Mouse (Mus musculus): ENCODE data around the gene Rtel1. TPM values are rescaled to one million over a fixed set of nuclear protein-coding genes. Genes with fewer than 3 reads are reported as not detected.

Gene Rtel1
- polyA plus RNA-seq, 1 experiment from 2014 or later: 40.7 TPM

- 78% methylated on average over 4 of the region's 4 CpGs for WGBS
- Histone ChIP-seq H3K27ac (ENCODE audit: low read depth, low read length) (no peak overlapping the region), H3K4me1 (ENCODE audit: control insufficient read depth, insufficient read depth, low read length) (no peaks in the 10 kb centered on the region), H3K9ac (ENCODE audit: low read length) (no peak overlapping the region), H3K36me3 (ENCODE audit: control insufficient read depth, insufficient read depth, low read length) (peaks cover 30% of the 10 kb centered on the region), H3K4me3 (ENCODE audit: low read depth, low read length) (no peak overlapping the region), H3K4me2 (ENCODE audit: low read length) (no peak overlapping the region), H3K9me3 (replicated peaks; ENCODE audit: control insufficient read depth, low read length) (no peaks in the 10 kb centered on the region), H3K27me3 (replicated peaks; ENCODE audit: control insufficient read depth, insufficient read depth, low read length) (no peaks in the 10 kb centered on the region)
- DNase-seq (ENCODE audit: low spot score) (no peak), ATAC-seq (no peak)
Observed at GRCm38 (mm10) chr2:181390136-181390870, 70.8 kb downstream of the Rtel1 start.

GRCm38 (mm10) chr2:181391022-181391421 lies 71.5 kb downstream of the Rtel1 start:
- Histone ChIP-seq H3K4me1 (ENCODE audit: control insufficient read depth, insufficient read depth, low read length) (no peaks in the 10 kb centered on the region), H3K4me2 (ENCODE audit: low read length) (no peak overlapping the region), H3K36me3 (ENCODE audit: control insufficient read depth, insufficient read depth, low read length) (peaks cover 22% of the 10 kb centered on the region), H3K27ac (ENCODE audit: low read depth, low read length) (no peak overlapping the region), H3K9me3 (replicated peaks; ENCODE audit: control insufficient read depth, low read length) (no peaks in the 10 kb centered on the region), H3K27me3 (replicated peaks; ENCODE audit: control insufficient read depth, insufficient read depth, low read length) (no peaks in the 10 kb centered on the region), H3K4me3 (ENCODE audit: low read depth, low read length) (no peak overlapping the region), H3K9ac (ENCODE audit: low read length) (no peak overlapping the region)
- WGBS: 89% methylated on average over 15 of the region's 15 CpGs
- no peak for DNase-seq (ENCODE audit: low spot score)
- ATAC-seq: no peak

- H3K9ac ChIP-seq (ENCODE audit: low read length): no peak overlapping the region
- ATAC-seq: no peak
- H3K9me3 ChIP-seq (replicated peaks; ENCODE audit: control insufficient read depth, low read length): no peaks in the 10 kb centered on the region
- WGBS: 78% methylated on average over 2 of the region's 2 CpGs
- H3K4me3 ChIP-seq (ENCODE audit: low read depth, low read length): no peak overlapping the region
- no peaks in the 10 kb centered on the region for H3K4me1 ChIP-seq (ENCODE audit: control insufficient read depth, insufficient read depth, low read length)
- H3K36me3 ChIP-seq (ENCODE audit: control insufficient read depth, insufficient read depth, low read length): peaks cover 19% of the 10 kb centered on the region
- no peaks in the 10 kb centered on the region for H3K27me3 ChIP-seq (replicated peaks; ENCODE audit: control insufficient read depth, insufficient read depth, low read length)
- H3K4me2 ChIP-seq (ENCODE audit: low read length): no peak overlapping the region
- no peak for DNase-seq (ENCODE audit: low spot score)
- no peak overlapping the region for H3K27ac ChIP-seq (ENCODE audit: low read depth, low read length)
Observed at GRCm38 (mm10) chr2:181391541-181391940, 72.0 kb downstream of the Rtel1 start.

- Histone ChIP-seq H3K9me3 (replicated peaks; ENCODE audit: control insufficient read depth, low read length) (no peaks in the 10 kb centered on the region), H3K36me3 (ENCODE audit: control insufficient read depth, insufficient read depth, low read length) (peaks cover 8% of the 10 kb centered on the region), H3K4me2 (ENCODE audit: low read length) (no peak overlapping the region), H3K27ac (ENCODE audit: low read depth, low read length) (no peak overlapping the region), H3K9ac (ENCODE audit: low read length) (no peak overlapping the region), H3K27me3 (replicated peaks; ENCODE audit: control insufficient read depth, insufficient read depth, low read length) (no peaks in the 10 kb centered on the region), H3K4me3 (ENCODE audit: low read depth, low read length) (no peak overlapping the region), H3K4me1 (ENCODE audit: control insufficient read depth, insufficient read depth, low read length) (no peaks in the 10 kb centered on the region)
- ATAC-seq: peak; percentile 71; the same call in 1 of the 2 replicates
- WGBS: 41% methylated on average over 4 of the region's 4 CpGs
- DNase-seq (ENCODE audit: low spot score): peak; percentile 92
Observed at GRCm38 (mm10) chr2:181392600-181393213, 73.2 kb downstream of the Rtel1 start.

GRCm38 (mm10) chr2:181394086-181394485 lies 74.5 kb downstream of the Rtel1 start:
- DNase-seq (ENCODE audit: low spot score): no peak
- H3K9me3 ChIP-seq (replicated peaks; ENCODE audit: control insufficient read depth, low read length): no peaks in the 10 kb centered on the region
- no peak overlapping the region for H3K27ac ChIP-seq (ENCODE audit: low read depth, low read length)
- H3K36me3 ChIP-seq (ENCODE audit: control insufficient read depth, insufficient read depth, low read length): peaks cover 7% of the 10 kb centered on the region
- no peaks in the 10 kb centered on the region for H3K27me3 ChIP-seq (replicated peaks; ENCODE audit: control insufficient read depth, insufficient read depth, low read length)
- no peak overlapping the region for H3K4me2 ChIP-seq (ENCODE audit: low read length)
- no peak for ATAC-seq
- H3K9ac ChIP-seq (ENCODE audit: low read length): no peak overlapping the region
- no peaks in the 10 kb centered on the region for H3K4me1 ChIP-seq (ENCODE audit: control insufficient read depth, insufficient read depth, low read length)
- 95% methylated on average over 3 of the region's 3 CpGs for WGBS
- no peak overlapping the region for H3K4me3 ChIP-seq (ENCODE audit: low read depth, low read length)

- Histone ChIP-seq H3K4me2 (ENCODE audit: low read length) (no peak overlapping the region), H3K36me3 (ENCODE audit: control insufficient read depth, insufficient read depth, low read length) (no peaks in the 10 kb centered on the region; the same call in 1 of the 2 replicates), H3K9me3 (replicated peaks; ENCODE audit: control insufficient read depth, low read length) (no peaks in the 10 kb centered on the region), H3K9ac (ENCODE audit: low read length) (0 out of 2 replicates have a peak overlapping the region, but pooled peaks have one; percentile 5), H3K4me1 (ENCODE audit: control insufficient read depth, insufficient read depth, low read length) (no peaks in the 10 kb centered on the region), H3K27ac (ENCODE audit: low read depth, low read length) (no peak overlapping the region), H3K27me3 (replicated peaks; ENCODE audit: control insufficient read depth, insufficient read depth, low read length) (no peaks in the 10 kb centered on the region), H3K4me3 (ENCODE audit: low read depth, low read length) (no peak overlapping the region)
- DNase-seq (ENCODE audit: low spot score) (no peak), ATAC-seq (no peak)
- WGBS: 60% methylated on average over 5 of the region's 5 CpGs
Observed at GRCm38 (mm10) chr2:181397207-181397761, 77.7 kb downstream of the Rtel1 start.

- ATAC-seq: no peak
- 44% methylated on average over 1 of the region's 1 CpGs for WGBS
- Histone ChIP-seq H3K36me3 (ENCODE audit: control insufficient read depth, insufficient read depth, low read length) (no peaks in the 10 kb centered on the region), H3K27me3 (replicated peaks; ENCODE audit: control insufficient read depth, insufficient read depth, low read length) (no peaks in the 10 kb centered on the region), H3K27ac (ENCODE audit: low read depth, low read length) (no peak overlapping the region), H3K9ac (ENCODE audit: low read length) (no peak overlapping the region), H3K9me3 (replicated peaks; ENCODE audit: control insufficient read depth, low read length) (no peaks in the 10 kb centered on the region), H3K4me3 (ENCODE audit: low read depth, low read length) (no peak overlapping the region), H3K4me2 (ENCODE audit: low read length) (no peak overlapping the region), H3K4me1 (ENCODE audit: control insufficient read depth, insufficient read depth, low read length) (no peaks in the 10 kb centered on the region)
- DNase-seq (ENCODE audit: low spot score): no peak
Observed at GRCm38 (mm10) chr2:181401497-181401896, 82.0 kb downstream of the Rtel1 start.

GRCm38 (mm10) chr2:181403722-181404121 lies 84.2 kb downstream of the Rtel1 start:
- DNase-seq (ENCODE audit: low spot score) (no peak), ATAC-seq (no peak)
- Histone ChIP-seq H3K4me1 (ENCODE audit: control insufficient read depth, insufficient read depth, low read length) (no peaks in the 10 kb centered on the region), H3K27ac (ENCODE audit: low read depth, low read length) (no peak overlapping the region), H3K27me3 (replicated peaks; ENCODE audit: control insufficient read depth, insufficient read depth, low read length) (no peaks in the 10 kb centered on the region), H3K9ac (ENCODE audit: low read length) (no peak overlapping the region), H3K9me3 (replicated peaks; ENCODE audit: control insufficient read depth, low read length) (no peaks in the 10 kb centered on the region), H3K4me2 (ENCODE audit: low read length) (no peak overlapping the region), H3K36me3 (ENCODE audit: control insufficient read depth, insufficient read depth, low read length) (0 out of 2 replicates have a peak, but pooled peaks cover 2% of the 10 kb centered on the region), H3K4me3 (ENCODE audit: low read depth, low read length) (no peak overlapping the region)
- 87% methylated on average over 3 of the region's 3 CpGs for WGBS

All from forebrain, embryonic 14.5 days (tissue).